Mouse (Mus musculus) left cerebral cortex, postnatal 14 days (tissue): ENCODE data around the gene Zfp85. TPM values are rescaled to one million over a fixed set of nuclear protein-coding genes. Genes with fewer than 3 reads are reported as not detected.
"Not testable (repeated sequence)": the region's sequence is repeated elsewhere in the genome, so short reads cannot be mapped to it uniquely, and the experiment has no call there.

Source experiments
- DNase-seq, 2 experiments: peaks; one replicate each; pipeline ENCODE4 v3.0.0; 2021 to 2022; ENCODE audit warnings: low spot score in 2 of 2, mixed read lengths in 1 of 2
- intact Hi-C: fragments of 180-260 bp; cut with DNase I; formaldehyde crosslinking; loops from one replicate; pipeline ENCODE4 v1.15.1; 2025
- long read RNA-seq, 2 experiments: library from polyadenylated mRNA; stranded (forward); transcript quantifications; one replicate each; pipeline ENCODE4 v2.0.0; 2021
- total RNA-seq, 2 experiments: library from RNA; stranded (reverse); gene quantifications; 2 replicates each; pipeline ENCODE4 v1.2.3; 2021

Zfp85 gene
- total RNA-seq: 1 to 10 TPM; 5.0 to 5.8 TPM
- long read RNA-seq, experiment 1, partial matches to known transcripts: 0 of 1 reads
- long read RNA-seq, experiment 1, other reads (novel, unspliced or antisense): 1 of 1 reads
- long read RNA-seq, experiment 2, partial matches to known transcripts: 1 of 2 reads
- long read RNA-seq, experiment 2, other reads (novel, unspliced or antisense): 1 of 2 reads

DNA sequence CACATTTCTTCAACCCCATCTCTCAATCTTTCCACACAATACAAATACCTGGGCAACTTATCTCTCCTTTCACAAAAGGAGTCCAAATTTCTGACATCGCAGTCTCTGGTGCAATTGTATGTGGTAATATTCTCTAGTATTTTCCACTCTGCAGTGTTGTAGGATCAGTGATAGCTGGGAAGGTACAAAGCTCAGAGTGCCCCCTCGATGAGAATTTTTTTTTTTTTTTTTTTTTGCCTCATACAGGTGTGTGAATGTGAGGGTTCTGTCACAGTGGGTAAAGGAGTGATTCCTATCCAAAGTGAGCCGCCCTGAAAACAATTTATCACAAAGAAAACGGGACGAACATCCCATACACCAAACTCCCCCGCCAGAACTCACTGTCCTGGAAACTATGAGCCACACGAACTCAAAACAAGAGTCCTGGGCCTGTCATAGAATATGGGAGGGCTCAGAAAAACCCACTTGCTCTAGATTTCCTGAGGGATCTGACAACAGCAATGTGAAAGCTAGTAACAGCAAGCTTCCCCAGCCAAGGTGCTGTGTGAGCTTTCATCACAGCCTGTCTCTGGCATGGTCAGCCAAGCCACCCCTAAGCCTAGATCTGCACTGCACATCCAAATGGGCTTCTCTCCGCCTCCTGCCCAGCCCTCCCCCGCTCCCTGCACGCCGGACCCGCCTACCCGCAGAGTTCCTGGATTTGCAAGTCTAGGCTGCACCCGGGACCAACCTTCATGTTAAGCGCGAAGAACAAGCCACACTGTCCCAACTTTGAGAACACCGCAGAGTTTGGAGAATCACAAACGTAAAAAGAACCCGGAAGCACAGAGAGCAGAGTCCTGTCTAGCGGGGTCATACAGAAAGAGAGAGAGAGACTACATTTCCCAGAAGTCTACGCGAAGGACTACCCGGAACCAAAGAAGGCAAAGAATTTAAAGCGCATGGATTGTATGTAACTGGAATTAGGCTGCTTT lies at the start of gene Zfp85:
Zfp85 (minus strand) TSS at position 896 of the 974 bp plus-strand sequence.
- DNase-seq: peak; percentile 34 to 62
- intact Hi-C loops: no loop called here

GRCm38 (mm10) chr13:67799151-67799550 lies 44.1 kb upstream of the Zfp85 start:
- intact Hi-C loops, DNase-seq: not testable (repeated sequence)

DNA sequence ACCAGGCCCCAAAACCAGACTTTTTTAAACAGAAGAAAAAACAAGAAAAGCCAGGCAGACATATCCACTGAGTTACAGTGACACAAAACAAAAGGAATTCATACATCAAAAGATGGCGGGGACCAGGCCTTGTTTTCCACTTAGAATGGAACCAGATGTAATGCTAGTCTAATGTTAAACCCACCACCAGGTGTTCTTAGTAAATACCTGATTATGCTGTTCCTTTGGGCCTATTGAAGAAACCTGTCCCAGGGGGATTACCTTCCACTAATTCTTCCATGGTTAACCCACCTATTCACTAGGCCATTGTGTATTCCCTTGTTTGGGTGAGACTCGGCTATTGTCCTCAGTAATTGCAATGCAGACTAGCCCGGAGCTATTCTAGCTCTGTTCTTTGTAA lies 43.6 kb upstream of the Zfp85 start:
- intact Hi-C loops: no loop called here
- no peak for DNase-seq

- intact Hi-C loops: no loop called here
- DNase-seq: no peak
Measured at GRCm38 (mm10) chr13:67791921-67792455, 37.0 kb upstream of the Zfp85 start.

GRCm38 (mm10) chr13:67779265-67780221 lies 24.5 kb upstream of the Zfp85 start, which contains the start of gene Zfp493:
Zfp493 (plus strand) TSS chr13:67779693.
- peak; percentile 63 to 74 for DNase-seq
- intact Hi-C loops: no loop called here

DNA sequence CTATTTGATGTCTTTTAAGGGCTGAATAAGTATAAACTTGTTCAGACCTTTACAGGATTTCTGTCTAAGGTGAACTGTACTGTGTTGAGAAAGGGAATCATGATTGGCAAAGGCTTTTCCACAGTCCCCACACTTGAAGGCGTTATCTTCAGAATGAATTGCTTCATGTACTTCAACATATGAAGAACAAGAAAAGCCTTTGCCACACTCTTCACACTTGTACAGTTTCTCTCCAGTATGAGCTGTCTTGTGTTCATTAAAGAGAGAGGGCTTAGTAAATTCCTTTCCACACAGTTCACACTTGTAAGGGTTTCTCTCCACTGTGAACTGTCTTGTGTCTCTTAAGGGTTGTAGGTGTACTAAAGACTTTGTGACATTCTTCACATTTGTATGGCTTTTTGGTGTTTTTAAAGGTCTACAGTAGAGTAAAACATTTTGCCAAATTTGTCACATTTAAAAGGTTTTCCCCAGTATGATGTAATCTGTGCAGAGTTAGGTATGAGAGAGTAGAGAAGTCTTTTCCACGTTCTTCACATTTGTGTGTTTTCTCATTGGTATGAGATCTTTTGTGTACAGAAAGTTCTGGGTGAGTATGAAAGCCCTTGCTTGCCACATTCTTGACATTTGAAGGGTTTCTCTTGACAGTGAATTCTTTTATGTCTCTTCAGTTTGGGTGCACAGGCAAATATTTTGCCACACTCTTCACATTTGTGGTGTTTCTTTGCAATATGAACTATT lies 8.2 kb upstream of the Zfp85 start:
- intact Hi-C loops: no loop called here
- DNase-seq: no peak

DNA sequence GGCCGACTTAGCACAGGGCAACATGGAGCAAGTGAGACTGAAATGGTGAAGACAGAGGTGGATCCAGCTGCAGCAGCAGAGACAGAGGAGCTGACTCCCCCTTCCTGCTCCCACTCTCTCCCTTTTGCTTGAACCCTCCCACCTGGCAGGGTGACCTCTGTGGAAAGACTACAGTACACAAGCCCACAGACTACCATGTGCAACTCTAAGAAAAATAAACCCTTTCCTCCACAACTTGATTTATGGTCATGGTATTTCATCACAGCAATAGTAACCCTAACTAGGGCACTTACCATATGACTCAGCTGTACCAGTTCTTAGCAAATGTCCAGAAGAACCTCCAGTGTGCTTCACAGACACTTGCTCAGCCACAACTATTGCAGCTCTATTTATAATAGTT lies 4.9 kb upstream of the Zfp85 start:
- DNase-seq: no peak
- intact Hi-C loops: no loop called here

- intact Hi-C loops: no loop called here
Measured at GRCm38 (mm10) chr13:67755761-67756160, 733 bp upstream of the Zfp85 start.

GRCm38 (mm10) chr13:67743896-67744295 lies 11.1 kb downstream of the Zfp85 start:
- no peak for DNase-seq
- intact Hi-C loops: no loop called here

More at GRCm38 (mm10) chr13:67755761-67756160, 733 bp upstream of the Zfp85 start:
- DNase-seq: no peak

DNA sequence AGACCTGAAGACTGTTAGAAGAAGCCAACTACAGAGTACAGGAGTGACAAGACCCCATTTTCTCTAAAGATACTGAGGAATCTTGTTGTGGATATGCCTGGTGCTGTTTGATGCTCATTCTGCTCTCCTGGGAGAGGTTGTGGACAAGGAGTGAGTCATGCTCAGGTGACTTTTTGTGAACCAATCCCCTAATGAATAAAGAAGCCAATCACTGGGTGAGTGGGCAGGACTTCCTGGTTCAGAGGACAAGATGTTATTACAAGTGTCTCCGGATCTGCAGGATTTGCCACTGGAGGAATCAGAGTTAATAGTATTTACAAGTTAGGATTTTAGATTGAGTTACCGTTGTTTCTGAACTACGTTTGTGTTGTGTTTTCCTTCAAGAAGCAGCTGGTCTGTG lies 12.1 kb downstream of the Zfp85 start:
- intact Hi-C loops: no loop called here
- no peak for DNase-seq

GRCm38 (mm10) chr13:67734391-67734790 lies 20.6 kb downstream of the Zfp85 start:
- not testable (repeated sequence) for DNase-seq

GRCm38 (mm10) chr13:67729441-67729840 lies 25.6 kb downstream of the Zfp85 start:
- DNase-seq: peak; percentile 34 to 38
- intact Hi-C loops: not testable (repeated sequence)

More at GRCm38 (mm10) chr13:67734391-67734790, 20.6 kb downstream of the Zfp85 start:
- intact Hi-C loops: not testable (repeated sequence)

DNA sequence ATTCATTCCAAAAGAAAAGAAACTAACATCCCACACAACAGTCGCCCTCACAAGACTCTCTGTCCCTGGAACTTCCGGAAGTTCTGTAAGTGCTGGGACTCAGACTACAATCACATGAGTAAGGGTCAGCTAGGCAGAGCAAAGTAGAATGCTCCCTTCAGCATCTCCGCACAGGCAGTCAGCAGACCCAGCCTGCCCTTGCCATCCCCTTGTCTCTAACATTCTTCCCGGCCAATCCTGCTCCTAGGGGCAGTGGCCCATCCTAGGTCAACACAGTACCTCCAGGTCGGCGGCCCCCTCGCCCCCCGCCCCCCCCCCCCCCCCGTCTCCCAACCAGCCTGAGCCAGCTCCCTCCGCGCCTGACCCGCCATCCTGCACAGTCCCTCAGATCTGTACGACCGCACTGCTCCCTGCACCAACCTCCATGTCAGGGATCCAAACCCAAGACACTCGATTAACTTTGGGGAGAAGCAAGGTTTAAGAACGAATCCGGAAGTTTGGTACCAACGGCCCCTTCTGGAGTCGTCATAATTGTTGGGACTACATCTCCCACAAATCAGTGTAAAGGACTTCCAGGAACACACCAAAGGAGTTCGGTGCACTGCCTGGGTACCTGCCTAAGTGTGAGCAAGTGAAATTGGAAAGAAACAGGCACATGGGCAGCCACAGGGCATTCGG lies 26.2 kb downstream of the Zfp85 start, which contains the start of gene Zfp65:
Zfp65 (minus strand) TSS at position 533 of the 678 bp plus-strand sequence.
- intact Hi-C loops: no loop called here

DNA sequence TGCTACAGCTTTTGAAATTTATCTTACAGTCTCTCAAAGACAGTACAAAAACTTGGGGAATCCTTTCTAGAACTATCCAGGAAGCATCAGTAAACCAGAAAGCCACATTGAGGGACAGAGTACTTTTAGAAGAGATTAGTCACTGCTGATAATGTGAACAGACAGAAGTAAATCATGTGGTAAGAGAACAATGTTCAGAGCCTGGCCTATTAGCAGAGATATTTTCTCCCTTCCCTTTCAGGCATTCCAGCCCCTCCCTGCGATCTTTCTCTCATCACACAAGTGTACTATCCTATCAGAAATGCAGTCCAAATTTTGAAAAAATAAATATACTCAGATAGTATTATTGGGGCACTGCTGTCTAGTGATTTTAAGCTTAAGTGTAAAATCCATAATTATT lies 26.9 kb downstream of the Zfp85 start:
- DNase-seq: no peak
- intact Hi-C loops: no loop called here

More for the DNA sequence above, 26.2 kb downstream of the Zfp85 start, which contains the start of gene Zfp65:
- peak; percentile 66 to 69 for DNase-seq

DNA sequence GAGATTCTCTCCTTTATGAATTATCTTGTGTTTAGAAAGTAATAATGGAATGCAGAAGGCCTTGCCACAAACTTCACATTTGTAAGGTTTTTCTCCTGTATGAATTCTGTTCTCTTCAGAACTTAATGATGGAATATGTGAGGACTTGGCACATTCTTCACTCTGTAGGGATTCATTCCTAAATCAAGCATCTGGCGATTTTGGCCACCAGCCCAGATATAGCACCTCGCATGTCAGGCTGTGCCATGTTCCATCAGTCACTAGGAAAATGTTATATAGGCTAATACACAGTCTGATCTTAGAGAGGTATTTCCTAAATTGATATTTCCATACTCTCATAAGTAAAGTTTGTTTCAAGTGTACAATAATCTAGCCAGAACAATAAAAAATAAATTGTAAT lies 29.7 kb downstream of the Zfp85 start:
- intact Hi-C loops: not testable (repeated sequence)

GRCm38 (mm10) chr13:67723848-67724479 lies 31.1 kb downstream of the Zfp85 start:
- DNase-seq: peak; percentile 92 to 95
- intact Hi-C loops: loop anchor here (5.0 kb wide), 1 partner anchor 87 kb away; the partner anchor contains the start of genes Gm49345 and Zfp729a

More for the DNA sequence above, 29.7 kb downstream of the Zfp85 start:
- peak in 1 of 2 experiments; percentile 29 for DNase-seq
